22 mouse cellular contexts compared by ENCODE assay signal in the genomic region with DNA sequence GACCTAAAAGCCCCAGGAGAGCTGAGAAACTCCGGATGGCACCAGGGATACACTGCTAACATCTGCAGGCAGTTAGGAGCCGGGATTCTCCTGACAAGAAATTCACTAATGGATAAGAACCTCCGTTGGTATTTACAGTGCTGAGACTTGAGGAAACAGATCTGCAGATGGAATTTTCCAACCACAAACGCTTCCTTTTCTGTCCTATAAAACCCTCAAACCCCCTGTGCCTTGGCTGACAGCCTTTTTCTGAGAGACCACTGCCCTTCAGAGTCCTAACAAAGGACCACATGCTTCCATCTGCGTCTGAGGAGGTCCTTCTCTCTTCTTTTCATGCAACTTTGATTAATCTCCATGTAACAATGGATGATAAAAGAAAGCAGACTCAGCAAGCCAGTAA. TPM values are rescaled to one million over a fixed set of nuclear protein-coding genes. Genes with fewer than 3 reads are reported as not detected.
"Had no signal": no experiment of that assay in that cellular context is flagged by ENCODE, and none has a peak within 500 bp of the region (broad histone marks: within the 10 kb centered on the region; RNA-seq: fewer than 3 reads in every experiment).

No protein-coding gene starts in this region.

- H3K27ac ChIP-seq: kidney, embryonic 15.5 days; limb, embryonic 12.5 days; limb, embryonic 15.5 days; liver, embryonic 14.5 days; macrophage; midbrain, embryonic 12.5 days; midbrain, embryonic 15.5 days; neural tube, embryonic 13.5 days had no signal

- H3K9ac ChIP-seq: kidney, embryonic 15.5 days; limb, embryonic 12.5 days; limb, embryonic 15.5 days; liver, embryonic 14.5 days; liver, postnatal 0 days; lung, embryonic 14.5 days; midbrain, embryonic 12.5 days; midbrain, embryonic 15.5 days; neural tube, embryonic 13.5 days had no signal

- H3K4me3 ChIP-seq: kidney, embryonic 15.5 days; limb, embryonic 12.5 days; limb, embryonic 15.5 days; midbrain, embryonic 12.5 days; midbrain, embryonic 15.5 days; neural tube, embryonic 13.5 days had no signal

- H3K4me1 ChIP-seq: kidney, embryonic 15.5 days; limb, embryonic 12.5 days; limb, embryonic 15.5 days; midbrain, embryonic 12.5 days; midbrain, embryonic 15.5 days; neural tube, embryonic 13.5 days had no signal

- ATAC-seq: liver, postnatal 0 days; lung, postnatal 0 days; midbrain, embryonic 15.5 days had no signal

- H3K27me3 ChIP-seq: kidney, embryonic 15.5 days; limb, embryonic 12.5 days; limb, embryonic 15.5 days; midbrain, embryonic 12.5 days; midbrain, embryonic 15.5 days; neural tube, embryonic 13.5 days had no signal

- DNase-seq: kidney, adult 2 months; kidney, postnatal 14 days; kidney, postnatal 4 days; left cerebral cortex, postnatal 4 days; liver, postnatal 0 days; lung, embryonic 14.5 days; right cerebral cortex, postnatal 14 days; spleen, adult 18-20 months; thymus, postnatal 4 days had no signal

- H3K4me2 ChIP-seq: kidney, embryonic 15.5 days; limb, embryonic 12.5 days; limb, embryonic 15.5 days; liver, embryonic 11.5 days; lung, embryonic 14.5 days; midbrain, embryonic 12.5 days; midbrain, embryonic 15.5 days; neural tube, embryonic 13.5 days had no signal

- H3K36me3 ChIP-seq: kidney, embryonic 15.5 days; limb, embryonic 12.5 days; limb, embryonic 15.5 days; midbrain, embryonic 12.5 days; midbrain, embryonic 15.5 days; neural tube, embryonic 13.5 days had no signal

- H3K9me3 ChIP-seq: kidney, embryonic 15.5 days; limb, embryonic 12.5 days; limb, embryonic 15.5 days; midbrain, embryonic 12.5 days; midbrain, embryonic 15.5 days; neural tube, embryonic 13.5 days had no signal

RNA-seq across cellular contexts. Expression of a gene that starts 6.8 kb away (rescaled TPM):
- total RNA-seq: layer of hippocampus, adult 18-20 months; layer of hippocampus, postnatal 14 days; left cerebral cortex, postnatal 14 days; left cerebral cortex, postnatal 4 days had no signal
- polyA plus RNA-seq: midbrain, embryonic 15.5 days; neural tube, embryonic 13.5 days had no signal
